Mouse (Mus musculus) embryonic facial prominence, embryonic 10.5 days (tissue): ENCODE data around the gene Ypel5. TPM values are rescaled to one million over a fixed set of nuclear protein-coding genes. Genes with fewer than 3 reads are reported as not detected.

Experiments used
- DNase-seq: peaks from one replicate; pipeline ENCODE4 v3.0.0-alpha.2; 2017; ENCODE audit warnings: low spot score
- H3K27ac ChIP-seq: fragments of 300-500 bp; sonication (generic); replicated peaks from 2 replicates; pipeline ENCODE4 v1.5.1; 2016; ENCODE audit warnings: mild to moderate bottlenecking
- H3K27me3 ChIP-seq: fragments of 300-500 bp; sonication (generic); replicated peaks from 2 replicates; pipeline ENCODE4 v1.6.1; 2016; ENCODE audit warnings: low read depth, mild to moderate bottlenecking; ENCODE audit not compliant: poor library complexity, severe bottlenecking
- H3K36me3 ChIP-seq: fragments of 300-500 bp; sonication (generic); replicated peaks from 2 replicates; pipeline ENCODE4 v1.6.1; 2016; ENCODE audit warnings: mild to moderate bottlenecking, moderate library complexity
- H3K4me1 ChIP-seq: fragments of 300-500 bp; sonication (generic); 2 replicates; pipeline ENCODE4 v1.6.1; 2016
- H3K4me3 ChIP-seq: fragments of 300-500 bp; sonication (generic); 2 replicates; pipeline ENCODE4 v1.5.1; 2016; ENCODE audit warnings: mild to moderate bottlenecking, moderate library complexity
- H3K9me3 ChIP-seq: fragments of 300-500 bp; sonication (generic); 2 replicates; pipeline ENCODE4 v1.6.1; 2016; ENCODE audit warnings: mild to moderate bottlenecking
- WGBS: fragments of 180-500 bp; shearing (Covaris S2); methylation state at CpG from one replicate; pipeline ENCODE4 v1.1.7; 2016; 5-methylcytosine and 5-hydroxymethylcytosine counted together
- polyA plus RNA-seq: library from polyadenylated mRNA; unstranded; fragments of >200 nt; fragmentation: Nextera tagmentation; extraction: Ambion mirVana; gene quantifications from 2 replicates; pipeline ENCODE4 v1.2.1, GENCODE M21; 2016

Gene Ypel5
- polyA plus RNA-seq, 1 experiment from 2014 or later: 28.0 TPM

DNA sequence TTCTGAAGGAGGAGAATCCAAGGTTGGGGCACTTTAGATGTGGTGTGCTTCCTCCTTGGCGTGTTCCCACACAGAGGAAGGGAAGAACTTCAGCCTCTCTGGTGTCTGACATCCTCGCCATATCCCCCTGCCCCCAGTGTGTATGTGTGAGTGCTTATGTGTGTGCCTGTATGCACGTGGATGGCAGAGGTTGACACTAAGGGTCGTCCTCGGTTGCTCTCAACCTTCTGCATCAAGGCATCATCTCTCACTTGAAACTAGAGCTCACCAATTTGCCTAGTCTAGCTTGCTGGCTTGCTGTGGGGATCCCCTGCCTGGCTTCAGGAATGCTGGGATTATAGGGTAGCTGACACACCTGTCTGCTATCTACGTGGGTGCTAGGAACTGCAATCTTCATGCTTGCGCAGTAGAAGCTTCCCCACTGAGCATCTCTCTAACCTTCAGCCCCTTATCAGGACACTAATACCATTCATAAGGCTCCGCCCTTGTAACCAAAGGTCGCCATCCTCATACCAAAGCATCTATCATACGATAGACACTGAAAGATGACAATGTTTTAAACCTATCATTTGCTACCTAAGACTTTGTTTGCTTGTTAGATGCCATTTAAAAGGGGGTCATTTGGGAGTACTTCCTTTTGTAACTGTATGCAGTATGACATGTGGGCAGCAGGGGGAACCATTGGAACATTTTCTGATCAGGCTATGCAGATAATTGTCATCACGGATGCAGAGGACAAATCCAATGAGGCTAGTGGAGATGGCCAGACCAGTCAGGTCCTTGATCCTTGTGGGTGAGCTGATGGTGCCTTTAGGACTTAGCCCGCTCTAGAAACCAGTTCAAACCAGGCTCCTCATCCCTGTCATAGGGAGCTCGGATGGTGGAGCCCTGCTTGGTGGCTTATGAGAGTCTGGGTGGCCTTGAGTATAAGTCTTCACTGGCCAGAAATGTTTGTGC lies 21.7 kb downstream of the Ypel5 start:
- Histone ChIP-seq H3K9me3 (no peaks in the 10 kb centered on the region), H3K36me3 (no peaks in the 10 kb centered on the region), H3K4me1 (no peaks in the 10 kb centered on the region), H3K27ac (no peak overlapping the region), H3K4me3 (no peak overlapping the region), H3K27me3 (no peaks in the 10 kb centered on the region)
- peak; percentile 60 for DNase-seq
- 54% methylated on average over 13 of the region's 13 CpGs for WGBS

DNA sequence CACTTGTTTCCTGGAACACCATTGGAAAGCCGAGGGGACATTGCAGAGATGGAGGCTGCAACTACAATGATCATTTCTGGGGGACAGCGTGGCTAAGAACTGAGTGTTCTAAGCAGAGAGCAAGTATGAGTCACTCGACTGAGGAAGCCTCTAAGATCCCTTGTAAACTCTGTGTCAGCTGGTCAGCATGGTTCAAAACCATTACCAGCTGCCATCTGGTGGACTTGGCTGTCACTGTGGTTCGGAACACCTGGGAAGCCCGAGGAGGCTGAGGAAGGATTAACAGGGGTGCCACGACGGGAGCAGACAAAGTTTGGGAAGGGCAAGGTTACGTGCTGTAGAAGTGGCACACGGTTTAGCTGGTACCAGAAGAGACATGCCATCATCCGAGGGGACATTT lies 27.0 kb downstream of the Ypel5 start:
- Histone ChIP-seq H3K27ac (no peak overlapping the region), H3K36me3 (no peaks in the 10 kb centered on the region), H3K9me3 (no peaks in the 10 kb centered on the region), H3K27me3 (no peaks in the 10 kb centered on the region), H3K4me3 (no peak overlapping the region), H3K4me1 (no peaks in the 10 kb centered on the region)
- WGBS: 80% methylated on average over 10 of the region's 10 CpGs
- DNase-seq: no peak

DNA sequence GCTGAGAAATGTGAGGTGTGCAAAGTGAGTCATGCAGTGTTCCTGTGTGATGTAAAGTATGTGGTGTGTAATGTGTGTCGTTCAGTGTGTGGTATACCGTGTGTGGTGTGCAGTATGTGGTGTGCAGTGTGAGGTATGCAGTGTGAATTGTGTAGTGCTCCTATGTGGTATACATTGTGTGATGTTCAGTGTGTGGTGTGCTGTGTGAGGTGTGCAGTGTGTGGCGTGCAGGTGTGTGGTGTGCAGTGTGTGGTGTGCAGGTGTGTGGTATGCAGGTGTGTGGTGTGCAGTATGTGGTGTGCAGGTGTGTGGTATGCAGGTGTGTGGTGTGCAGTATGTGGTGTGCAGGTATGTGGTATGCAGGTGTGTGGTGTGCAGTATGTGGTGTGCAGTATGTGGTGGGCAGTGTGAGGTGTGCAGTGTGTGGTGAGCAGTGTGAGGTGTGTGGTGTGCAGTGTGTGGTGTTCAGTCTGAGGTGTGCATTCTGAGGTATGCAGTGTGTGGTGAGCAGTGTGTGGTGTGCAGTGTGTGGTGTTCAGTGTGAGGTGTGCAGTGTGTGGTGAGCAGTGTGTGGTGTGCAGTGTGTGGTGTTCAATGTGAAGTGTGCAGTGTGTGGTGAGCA lies 30.5 kb downstream of the Ypel5 start:
- DNase-seq: no peak
- Histone ChIP-seq H3K27ac (no peak overlapping the region), H3K36me3 (no peaks in the 10 kb centered on the region), H3K4me1 (no peaks in the 10 kb centered on the region), H3K4me3 (no peak overlapping the region), H3K9me3 (no peaks in the 10 kb centered on the region), H3K27me3 (no peaks in the 10 kb centered on the region)
- 89% methylated on average over 3 of the region's 3 CpGs for WGBS

DNA sequence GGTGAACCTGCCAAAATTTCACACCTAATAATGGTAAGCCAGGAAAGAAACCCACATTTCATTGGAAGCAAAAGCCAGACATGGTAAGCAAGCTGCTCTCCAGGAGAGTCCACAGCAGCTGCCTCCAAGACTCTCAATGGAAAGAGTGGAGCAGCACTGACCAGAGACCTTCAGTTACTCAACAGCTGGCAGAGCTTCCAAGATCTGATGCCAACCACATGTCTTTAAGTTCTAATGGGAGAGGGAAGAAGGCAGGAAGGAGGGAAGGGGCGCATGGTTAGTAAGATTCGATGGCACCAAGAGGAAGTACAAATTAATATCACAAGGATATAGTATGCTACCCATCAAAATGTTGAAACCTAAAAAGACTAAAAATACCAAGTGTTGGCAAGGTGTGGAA lies 31.9 kb downstream of the Ypel5 start:
- WGBS: 91% methylated on average over 2 of the region's 2 CpGs
- Histone ChIP-seq H3K4me3 (no peak overlapping the region), H3K9me3 (no peaks in the 10 kb centered on the region), H3K4me1 (no peaks in the 10 kb centered on the region), H3K36me3 (no peaks in the 10 kb centered on the region), H3K27ac (no peak overlapping the region), H3K27me3 (no peaks in the 10 kb centered on the region)
- no peak for DNase-seq

DNA sequence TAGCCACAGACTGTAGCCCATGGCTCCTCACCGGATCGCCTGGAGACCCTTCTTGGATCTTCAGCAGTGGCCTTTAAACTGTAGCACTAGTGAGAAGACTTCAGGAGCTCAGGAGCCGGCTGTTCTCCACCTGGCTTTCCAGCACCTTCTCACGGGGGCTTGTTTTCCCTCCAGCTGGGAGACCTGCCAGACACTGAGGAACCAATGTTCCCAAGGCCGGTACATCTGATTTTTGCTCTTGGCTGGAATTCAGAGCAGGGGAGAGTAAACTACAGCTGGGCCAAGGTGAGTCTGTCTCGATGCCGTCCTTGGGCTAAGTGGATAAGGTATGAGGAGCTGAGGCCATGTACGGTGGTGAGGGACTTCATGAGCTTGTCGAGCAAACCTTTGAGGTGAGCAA lies 42.7 kb downstream of the Ypel5 start:
- Histone ChIP-seq H3K4me3 (no peak overlapping the region), H3K36me3 (no peaks in the 10 kb centered on the region)
- WGBS: 91% methylated on average over 9 of the region's 9 CpGs

DNA sequence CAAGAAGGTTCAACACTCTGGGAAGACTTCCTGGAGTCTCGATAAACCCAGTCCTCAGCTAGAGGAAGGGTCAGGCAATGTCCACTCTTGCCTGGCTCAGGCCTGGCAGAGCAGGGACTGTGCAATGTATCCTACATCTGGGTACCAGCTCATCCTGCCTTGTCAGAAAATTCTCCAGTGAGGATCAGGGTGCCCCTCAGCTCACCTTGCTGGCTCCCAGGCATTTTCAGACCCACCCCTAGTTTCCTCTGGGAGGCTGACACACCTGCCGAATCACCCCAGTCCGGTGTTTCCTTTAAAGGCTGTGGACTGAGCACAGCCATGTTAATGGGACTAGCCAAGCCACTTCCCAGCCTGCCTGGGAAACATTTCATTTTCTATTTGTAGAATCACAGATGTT lies 43.9 kb downstream of the Ypel5 start:
- no peak for DNase-seq
- no peaks in the 10 kb centered on the region for H3K27me3 ChIP-seq
- no peak overlapping the region for H3K27ac ChIP-seq
- H3K9me3 ChIP-seq: no peaks in the 10 kb centered on the region
- WGBS: 77% methylated on average over 3 of the region's 3 CpGs
- no peak overlapping the region for H3K4me3 ChIP-seq
- H3K4me1 ChIP-seq: 0 out of 2 replicates have a peak, but pooled peaks cover 2% of the 10 kb centered on the region
- H3K36me3 ChIP-seq: no peaks in the 10 kb centered on the region

More for the DNA sequence above, 42.7 kb downstream of the Ypel5 start:
- DNase-seq: no peak
- Histone ChIP-seq H3K4me1 (0 out of 2 replicates have a peak, but pooled peaks cover 2% of the 10 kb centered on the region), H3K27ac (no peak overlapping the region), H3K9me3 (no peaks in the 10 kb centered on the region), H3K27me3 (no peaks in the 10 kb centered on the region)

DNA sequence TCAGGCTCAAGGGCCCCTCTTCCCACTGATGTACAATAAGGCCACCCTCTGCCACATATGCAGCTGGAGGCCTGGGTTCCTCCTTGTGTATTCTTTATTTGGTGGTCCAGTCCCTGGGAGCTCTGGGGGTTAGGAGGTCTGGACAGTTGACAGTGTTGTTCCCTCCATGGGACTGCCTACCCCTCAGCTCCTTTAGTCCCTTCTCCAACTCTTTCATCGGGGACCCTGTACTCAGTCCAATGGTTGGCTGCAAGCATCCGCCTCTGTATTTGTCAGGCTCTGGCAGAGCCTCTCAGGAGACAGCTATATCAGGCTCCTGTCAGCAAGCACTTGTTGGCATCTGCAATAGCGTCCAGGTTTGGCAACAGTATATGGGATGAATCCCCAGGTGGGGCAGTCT lies 44.8 kb downstream of the Ypel5 start:
- Histone ChIP-seq H3K4me3 (no peak overlapping the region), H3K36me3 (no peaks in the 10 kb centered on the region), H3K27me3 (no peaks in the 10 kb centered on the region), H3K4me1 (0 out of 2 replicates have a peak, but pooled peaks cover 2% of the 10 kb centered on the region), H3K27ac (no peak overlapping the region), H3K9me3 (no peaks in the 10 kb centered on the region)
- no peak for DNase-seq
- WGBS: 70% methylated on average over 3 of the region's 3 CpGs

DNA sequence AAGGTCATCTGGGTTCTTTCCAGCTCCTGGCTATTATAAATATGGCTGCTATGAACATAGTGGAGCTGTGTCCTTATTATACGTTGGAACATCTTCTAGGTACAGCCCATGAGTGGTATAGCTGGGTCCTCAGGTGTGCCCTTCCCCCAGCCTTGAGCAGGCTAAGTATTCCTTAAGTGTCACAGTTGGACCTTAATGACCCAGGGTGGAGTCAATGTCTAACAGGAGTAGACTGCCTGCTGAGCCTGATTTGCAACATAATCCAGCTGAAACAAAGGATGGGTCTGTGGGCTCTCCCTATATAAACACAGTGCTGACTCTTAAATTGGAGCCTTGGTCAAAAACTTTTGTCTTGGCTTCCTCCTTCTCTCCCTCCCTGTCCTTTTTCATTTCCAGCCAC lies 45.6 kb downstream of the Ypel5 start:
- Histone ChIP-seq H3K36me3 (no peaks in the 10 kb centered on the region), H3K4me3 (no peak overlapping the region), H3K4me1 (0 out of 2 replicates have a peak, but pooled peaks cover 2% of the 10 kb centered on the region), H3K27me3 (no peaks in the 10 kb centered on the region), H3K27ac (no peak overlapping the region), H3K9me3 (no peaks in the 10 kb centered on the region)
- no peak for DNase-seq
- WGBS: 54% methylated on average over 1 of the region's 1 CpGs

DNA sequence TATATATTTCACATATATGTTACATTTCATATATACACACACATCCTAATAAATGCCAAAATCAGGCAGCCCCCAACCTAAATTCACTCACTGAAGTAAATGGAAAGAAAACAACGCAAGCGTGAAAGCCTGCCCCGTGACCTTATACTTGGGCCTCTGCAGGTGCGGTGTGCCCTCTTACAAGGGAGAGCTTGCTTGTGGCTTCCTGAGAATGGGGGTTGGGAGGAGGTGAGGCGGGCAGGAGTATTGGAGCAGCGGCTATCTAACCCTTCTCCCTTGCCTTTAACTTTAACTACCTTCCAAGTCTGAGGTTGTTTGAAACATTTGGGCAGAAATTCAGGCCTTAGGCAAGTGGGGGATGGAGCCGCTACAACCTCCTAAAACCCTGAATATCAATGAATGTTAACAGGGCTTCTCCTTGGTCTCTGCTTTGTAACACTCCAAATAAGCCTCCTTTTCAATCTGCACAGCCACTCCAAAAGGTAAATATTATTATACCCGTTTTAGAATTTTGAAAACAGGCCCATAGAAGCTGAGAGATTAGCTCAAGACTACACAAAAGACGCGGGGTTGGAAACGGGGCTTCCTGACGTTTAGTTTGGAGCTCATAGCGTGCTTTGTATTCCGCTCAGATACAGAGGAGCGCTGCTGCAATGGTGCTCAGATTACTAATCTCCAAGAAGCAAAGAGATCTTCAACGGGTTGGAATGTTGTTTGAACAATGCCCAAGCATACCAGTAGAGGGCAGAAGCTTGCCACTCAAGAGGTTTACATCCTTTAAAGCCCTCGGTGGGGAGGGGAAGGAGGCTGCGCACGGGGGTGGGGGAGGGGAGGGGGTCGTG lies 53.5 kb downstream of the Ypel5 start:
- H3K9me3 ChIP-seq: no peaks in the 10 kb centered on the region
- peak; percentile 70 for DNase-seq
- no peaks in the 10 kb centered on the region for H3K36me3 ChIP-seq
- H3K4me3 ChIP-seq: peak overlapping the region; percentile 28; the same call in 1 of the 2 replicates
- H3K4me1 ChIP-seq: peaks cover 13% of the 10 kb centered on the region
- WGBS: 13% methylated on average over 20 of the region's 20 CpGs
- H3K27ac ChIP-seq: no peak overlapping the region
- H3K27me3 ChIP-seq: 0 out of 2 replicates have a peak, but pooled peaks cover 7% of the 10 kb centered on the region

DNA sequence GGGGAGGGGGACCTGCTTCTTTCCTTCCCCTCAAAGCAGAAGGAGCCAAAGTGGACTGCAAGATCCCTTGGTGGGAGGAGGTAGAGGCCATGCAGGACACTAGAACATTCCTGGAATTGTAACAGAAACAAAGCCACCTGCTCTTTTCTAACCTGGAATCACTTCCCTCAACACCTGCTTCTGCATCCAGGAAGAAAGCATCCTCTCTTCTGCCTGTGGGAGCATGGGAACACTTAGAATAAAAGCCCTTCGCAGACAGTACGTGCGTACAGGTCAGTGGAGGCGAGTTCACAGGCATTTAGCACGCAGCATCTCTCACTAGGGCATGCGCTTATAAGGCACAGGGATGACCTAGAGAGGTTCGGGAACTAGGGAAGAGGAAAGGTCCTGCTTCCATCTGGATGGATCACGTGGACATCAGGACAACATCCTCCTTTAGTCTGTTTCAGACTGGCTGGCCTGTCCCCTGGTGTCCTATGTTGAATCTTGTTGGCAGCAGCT lies 54.2 kb downstream of the Ypel5 start:
- no peaks in the 10 kb centered on the region for H3K9me3 ChIP-seq
- 0 out of 2 replicates have a peak, but pooled peaks cover 7% of the 10 kb centered on the region for H3K27me3 ChIP-seq
- 0 out of 2 replicates have a peak overlapping the region, but pooled peaks have one; percentile 28 for H3K4me3 ChIP-seq
- WGBS: 48% methylated on average over 8 of the region's 8 CpGs
- H3K4me1 ChIP-seq: peaks cover 13% of the 10 kb centered on the region
- DNase-seq: no peak
- H3K27ac ChIP-seq: no peak overlapping the region
- no peaks in the 10 kb centered on the region for H3K36me3 ChIP-seq

DNA sequence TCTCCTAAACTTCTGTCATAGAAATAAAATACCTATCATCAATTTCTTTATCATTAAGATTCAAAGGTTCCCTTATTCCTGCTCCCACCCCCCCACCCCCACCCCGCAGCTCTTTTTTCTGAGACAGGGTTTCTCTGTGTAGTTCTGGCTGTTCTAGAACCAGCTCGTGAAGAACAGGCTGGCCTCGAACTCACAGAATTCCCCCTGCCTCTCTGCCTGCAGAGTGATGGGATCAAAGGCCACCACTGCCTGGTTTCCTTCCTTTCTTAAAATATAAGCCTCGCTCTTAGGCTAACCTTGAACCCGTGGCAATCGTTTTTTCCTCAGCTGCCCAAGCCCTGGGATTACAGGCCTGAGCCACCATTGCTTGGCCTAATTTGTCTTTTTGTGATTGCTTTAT lies 55.3 kb downstream of the Ypel5 start:
- Histone ChIP-seq H3K27me3 (0 out of 2 replicates have a peak, but pooled peaks cover 7% of the 10 kb centered on the region), H3K4me3 (no peak overlapping the region), H3K4me1 (peaks cover 13% of the 10 kb centered on the region), H3K36me3 (no peaks in the 10 kb centered on the region), H3K27ac (no peak overlapping the region), H3K9me3 (no peaks in the 10 kb centered on the region)
- no peak for DNase-seq
- 89% methylated on average over 6 of the region's 6 CpGs for WGBS

DNA sequence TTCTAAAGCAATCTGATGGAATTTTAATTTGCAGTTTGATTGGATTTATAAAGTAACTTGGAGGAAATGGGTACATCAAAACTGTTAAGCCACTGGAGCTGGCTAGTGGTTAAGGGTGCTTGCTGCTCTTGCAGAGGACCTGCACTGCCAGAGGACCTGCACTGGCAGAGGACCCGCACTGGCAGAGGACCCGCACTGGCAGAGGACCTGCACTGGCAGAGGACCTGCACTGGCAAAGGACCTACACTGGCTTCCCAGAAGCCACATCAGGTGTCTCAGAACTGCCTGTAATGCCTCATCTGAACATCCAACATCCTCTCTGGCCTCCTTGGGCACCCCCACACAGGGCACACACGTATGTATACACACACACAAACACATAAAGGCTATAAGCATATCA lies 59.3 kb downstream of the Ypel5 start:
- H3K9me3 ChIP-seq: no peaks in the 10 kb centered on the region
- no peaks in the 10 kb centered on the region for H3K36me3 ChIP-seq
- no peak overlapping the region for H3K27ac ChIP-seq
- no peak overlapping the region for H3K4me3 ChIP-seq
- peaks cover 3% of the 10 kb centered on the region for H3K4me1 ChIP-seq
- H3K27me3 ChIP-seq: no peaks in the 10 kb centered on the region
- 89% methylated on average over 3 of the region's 3 CpGs for WGBS
- no peak for DNase-seq
